Mouse (Mus musculus): ENCODE measurements around the gene Ctnnbip1.

GRCm38 (mm10) chr4:149527621-149528354 lies 9.8 kb downstream of the Ctnnbip1 start:
- TF ChIP-seq CTCF (IDR thresholded peaks at IDR 0.05; ENCODE audit: low read depth) (no peak), EP300 (IDR thresholded peaks at IDR 0.05; ENCODE audit: low read depth) (0 out of 2 replicates have a peak, but pooled peaks have one; percentile 65)

Measured in heart, postnatal 0 days (tissue).